Mouse (Mus musculus) c-Kit-positive CD71-negative TER-119-negative erythroid progenitor cells, embryonic 14.5 days (primary cell): Measurements from ENCODE around the gene Vmn1r60.
"Not testable (repeated sequence)": the region's sequence is repeated elsewhere in the genome, so short reads cannot be mapped to it uniquely, and the experiment has no call there.

Experiments used
- DNase-seq: peaks from one replicate; pipeline ENCODE4 v3.0.0-alpha.2; 2013; ENCODE audit warnings: low read depth

Vmn1r60 gene

DNA sequence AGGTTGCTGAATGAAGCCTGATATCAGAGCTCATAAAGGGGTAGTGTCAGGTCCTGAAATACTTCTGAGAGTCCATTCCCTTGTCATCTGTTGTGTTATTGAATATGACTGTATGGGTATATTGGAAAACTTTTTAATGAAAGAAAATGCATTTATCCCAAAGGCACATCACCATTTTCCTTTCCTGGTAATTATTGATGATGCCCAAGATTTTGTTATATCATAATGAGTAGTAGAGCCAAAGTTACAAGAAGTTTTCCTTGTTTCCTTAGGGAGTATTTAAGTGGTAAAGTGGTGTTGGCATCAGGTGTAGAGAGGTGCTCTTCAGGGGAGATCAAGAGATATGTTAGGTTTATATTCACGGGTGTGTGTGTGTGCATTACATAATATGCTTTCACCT lies at the start of gene Vmn1r60:
Vmn1r60 (minus strand) TSS at position 101 of the 400 bp plus-strand sequence.
- not testable (repeated sequence) for DNase-seq

DNA sequence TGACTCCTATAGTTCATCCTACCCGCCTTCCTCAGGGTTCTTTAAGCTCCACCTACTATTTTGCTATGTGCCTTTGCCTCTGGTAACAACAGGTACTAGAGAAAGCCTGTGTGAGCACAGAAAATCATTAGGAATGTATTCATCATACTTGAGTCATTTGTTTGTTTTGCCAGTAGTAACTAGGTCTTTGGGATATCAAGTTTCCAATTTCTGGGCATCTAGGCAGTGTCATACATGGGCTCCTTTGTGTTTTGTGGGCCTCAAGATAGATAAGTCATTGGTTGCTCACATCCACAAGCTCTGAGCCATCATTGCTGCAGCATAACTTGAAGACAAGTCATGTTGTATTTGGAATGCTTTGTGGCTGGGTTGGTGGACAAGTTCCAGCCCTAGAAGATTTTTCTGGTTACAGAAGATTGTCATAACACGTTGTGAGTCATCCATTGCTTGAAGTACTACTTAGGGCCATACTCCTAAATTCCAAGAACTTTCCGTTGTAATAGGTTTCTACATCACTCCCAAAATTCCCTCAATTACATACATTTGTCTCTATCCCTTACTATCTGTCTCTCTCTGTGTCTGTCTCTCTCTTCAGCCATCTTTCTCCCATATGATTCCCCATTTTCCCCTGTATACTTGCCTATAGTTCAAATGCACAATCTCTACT lies 6.2 kb downstream of the Vmn1r60 start:
- not testable (repeated sequence) for DNase-seq

DNA sequence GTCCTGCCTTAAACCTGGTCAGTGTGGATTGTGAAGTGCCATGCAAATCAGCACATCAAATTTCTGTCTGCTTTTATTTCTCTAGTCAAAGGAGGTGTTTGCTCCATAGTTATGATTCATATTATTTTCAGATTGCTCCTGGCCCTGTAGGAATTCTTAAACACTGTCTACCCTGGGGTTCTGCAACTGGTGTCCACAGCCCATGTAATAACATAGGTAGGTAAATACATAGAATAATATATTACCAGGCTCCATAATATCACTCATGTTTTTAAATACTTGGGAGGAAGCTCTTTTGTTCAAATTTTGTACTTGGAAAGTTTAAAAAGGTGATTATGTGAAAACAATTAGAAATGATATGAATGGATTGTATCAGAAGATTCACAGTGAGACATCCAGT lies 53.3 kb downstream of the Vmn1r60 start, which contains the start of gene Vmn2r28:
Vmn2r28 (minus strand) TSS at position 101 of the 400 bp plus-strand sequence.
- not testable (repeated sequence) for DNase-seq
